Mouse (Mus musculus): ENCODE results near the gene Cdk14. TPM values are rescaled to one million over a fixed set of nuclear protein-coding genes. Genes with fewer than 3 reads are reported as not detected.

Gene Cdk14
- polyA plus RNA-seq, 2 experiments, result 0.68 to 1.4 TPM

DNA sequence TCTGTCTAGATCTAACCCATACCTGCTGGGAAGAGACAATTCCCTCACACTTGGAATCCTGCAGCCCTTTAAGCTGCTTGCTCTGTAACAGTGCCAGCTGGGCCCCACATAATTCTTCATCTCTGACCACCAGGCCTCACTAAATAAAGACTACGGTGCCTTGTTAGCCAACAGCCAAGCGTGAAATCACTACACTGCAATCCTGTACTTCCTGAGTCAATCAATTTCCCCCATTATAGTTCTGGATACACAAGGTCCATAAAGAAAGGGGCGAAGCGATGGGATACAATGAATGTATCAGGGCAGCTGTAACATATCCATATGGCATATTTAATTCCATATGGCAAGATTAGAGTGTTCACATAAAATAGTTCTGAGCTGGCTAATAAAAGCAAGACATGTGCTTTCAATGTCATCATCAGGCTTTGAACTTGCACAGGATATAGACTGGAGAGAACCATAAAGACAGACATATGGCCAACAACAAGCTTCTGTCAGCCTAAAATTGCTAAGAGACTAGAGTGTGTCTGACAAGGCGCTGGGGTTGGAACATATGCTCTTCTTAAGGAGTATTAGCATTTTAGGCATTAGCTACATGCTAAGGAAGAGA, 562.0 kb downstream of the Cdk14 start:
- H3K27ac ChIP-seq, result no peak overlapping the region
- H3K4me2 ChIP-seq (ENCODE audit: low read depth), result no peak overlapping the region
- no peak overlapping the region for H3K9ac ChIP-seq (replicated peaks)
- WGBS (ENCODE audit: insufficient replicate concordance), result 71% methylated on average over 5 of the region's 5 CpGs
- H3K4me1 ChIP-seq (replicated peaks; ENCODE audit: control insufficient read depth in 2 of 2, insufficient read depth in 2 of 2, low read length in 1 of 2), result no peaks in the 10 kb centered on the region
- no peaks in the 10 kb centered on the region for H3K36me3 ChIP-seq (replicated peaks; ENCODE audit: control insufficient read depth, insufficient read depth, low read depth)
- H3K9me3 ChIP-seq (ENCODE audit: control insufficient read depth, low read length), result no peaks in the 10 kb centered on the region
- DNase-seq (ENCODE audit: low read depth in 3 of 3, low spot score in 3 of 3) (no peak), ATAC-seq (ENCODE audit: insufficient read depth) (no peak)
- no peak overlapping the region for H3K4me3 ChIP-seq (ENCODE audit: insufficient read depth in 1 of 2, low read depth in 2 of 2, low read length in 2 of 2)
- TF ChIP-seq CTCF (IDR thresholded peaks at IDR 0.05; ENCODE audit: low read depth) (no peak), EP300 (IDR thresholded peaks at IDR 0.05; ENCODE audit: low read depth) (no peak)
- no peaks in the 10 kb centered on the region for H3K27me3 ChIP-seq (ENCODE audit: control insufficient read depth, insufficient read depth, low read length)

DNA sequence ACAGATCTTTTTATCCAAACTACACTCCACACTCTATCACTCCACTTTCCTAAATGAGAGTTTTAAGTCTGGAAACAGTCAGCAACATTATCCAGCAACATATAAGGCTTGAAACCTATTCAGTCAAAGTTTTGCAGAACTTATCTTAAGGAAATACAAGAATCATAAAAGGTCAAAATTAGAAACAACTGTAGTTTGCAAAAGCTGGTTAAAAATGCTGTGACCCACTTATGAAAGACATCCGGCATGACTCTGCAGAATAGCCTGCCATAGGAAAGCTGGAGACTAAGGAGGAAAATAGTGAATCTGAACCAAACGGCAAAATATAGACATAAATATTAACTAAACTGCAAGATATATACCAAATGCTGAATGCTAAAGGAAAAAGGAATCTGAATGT, 566.6 kb downstream of the Cdk14 start:
- DNase-seq (ENCODE audit: low read depth in 3 of 3, low spot score in 3 of 3) (no peak), ATAC-seq (ENCODE audit: insufficient read depth) (no peak)
- TF ChIP-seq EP300 (IDR thresholded peaks at IDR 0.05; ENCODE audit: low read depth) (no peak), CTCF (IDR thresholded peaks at IDR 0.05; ENCODE audit: low read depth) (no peak)
- H3K4me1 ChIP-seq (replicated peaks; ENCODE audit: control insufficient read depth in 2 of 2, insufficient read depth in 2 of 2, low read length in 1 of 2), result no peaks in the 10 kb centered on the region
- H3K9me3 ChIP-seq (ENCODE audit: control insufficient read depth, low read length), result no peaks in the 10 kb centered on the region
- no peak overlapping the region for H3K4me3 ChIP-seq (ENCODE audit: insufficient read depth in 1 of 2, low read depth in 2 of 2, low read length in 2 of 2)
- no peak overlapping the region for H3K4me2 ChIP-seq (ENCODE audit: low read depth)
- H3K27me3 ChIP-seq (ENCODE audit: control insufficient read depth, insufficient read depth, low read length), result no peaks in the 10 kb centered on the region
- WGBS (ENCODE audit: insufficient replicate concordance), result 74% methylated on average over 2 of the region's 2 CpGs
- H3K36me3 ChIP-seq (replicated peaks; ENCODE audit: control insufficient read depth, insufficient read depth, low read depth), result no peaks in the 10 kb centered on the region
- H3K9ac ChIP-seq (replicated peaks), result no peak overlapping the region
- no peak overlapping the region for H3K27ac ChIP-seq

DNA sequence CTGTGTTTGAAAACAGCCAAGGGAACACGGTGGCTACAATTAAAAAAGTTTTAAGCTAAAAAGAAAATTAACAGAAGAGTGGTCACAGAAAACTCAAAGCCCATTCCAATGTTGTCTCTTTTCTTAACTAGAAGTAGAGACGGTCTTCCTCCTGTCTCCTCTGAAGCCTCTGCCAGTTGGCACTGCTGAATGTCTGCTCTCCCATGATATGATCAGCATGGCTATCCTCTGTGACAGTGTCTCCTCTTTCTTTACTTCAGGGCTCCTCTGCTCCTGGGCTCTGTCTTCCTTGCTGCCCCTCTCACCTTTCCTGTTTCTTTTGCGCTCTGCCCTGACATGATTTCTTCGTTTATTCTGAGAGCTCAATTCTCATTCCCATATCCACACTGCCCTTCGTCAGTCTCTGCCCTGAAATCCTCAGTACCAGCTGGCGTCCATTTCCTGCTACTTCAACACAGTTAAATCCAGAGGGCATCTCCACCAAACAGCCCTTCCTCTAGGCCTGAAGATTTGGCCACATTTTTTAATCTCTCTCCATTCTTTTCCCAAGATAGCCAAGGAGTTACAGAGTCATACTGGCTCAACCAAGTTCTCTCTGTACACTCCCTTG, 567.3 kb downstream of the Cdk14 start:
- 51% methylated on average over 6 of the region's 6 CpGs for WGBS (ENCODE audit: insufficient replicate concordance)
- no peak overlapping the region for H3K27ac ChIP-seq
- no peak for ATAC-seq (ENCODE audit: insufficient read depth)

DNA sequence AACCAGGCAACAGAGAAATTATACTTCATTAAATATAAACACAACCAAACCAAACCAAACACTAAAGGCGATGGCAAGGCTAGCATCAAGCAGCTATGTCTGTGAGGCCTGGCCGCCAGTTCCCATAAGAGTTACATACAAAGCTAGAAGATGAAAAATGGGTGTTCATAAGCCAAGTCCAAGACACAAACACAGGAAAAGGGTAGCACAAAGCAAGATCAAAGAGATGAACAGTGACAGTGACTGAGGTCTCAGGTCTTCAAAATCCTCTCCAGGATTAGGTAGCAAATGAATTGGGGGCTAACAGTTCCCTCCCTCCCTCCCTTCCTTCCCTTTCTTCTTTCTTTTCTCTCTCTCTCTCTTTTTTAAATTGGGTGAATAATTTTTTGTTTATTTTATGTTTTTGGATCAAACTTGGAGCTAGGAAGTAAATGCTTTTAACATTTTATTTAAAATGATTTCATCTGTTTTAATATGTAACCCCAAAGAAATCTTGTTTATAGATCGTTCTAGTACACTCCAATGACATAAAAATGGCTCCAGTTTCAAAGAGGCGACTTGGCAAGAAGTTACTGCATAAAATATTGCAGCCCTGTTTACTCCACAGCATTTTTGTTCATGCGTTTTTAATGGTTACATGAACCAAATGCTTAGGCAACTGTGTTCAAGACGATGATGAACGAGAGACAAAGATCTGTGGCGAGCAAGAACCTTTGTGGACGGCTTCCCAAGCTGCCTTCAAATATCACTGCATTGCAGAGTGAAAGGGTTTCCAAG, 568.0 kb downstream of the Cdk14 start:
- no peaks in the 10 kb centered on the region for H3K36me3 ChIP-seq (replicated peaks; ENCODE audit: control insufficient read depth, insufficient read depth, low read depth)
- TF ChIP-seq CTCF (IDR thresholded peaks at IDR 0.05; ENCODE audit: low read depth) (no peak), EP300 (IDR thresholded peaks at IDR 0.05; ENCODE audit: low read depth) (no peak)
- no peak for DNase-seq (ENCODE audit: low read depth in 3 of 3, low spot score in 3 of 3)
- no peaks in the 10 kb centered on the region for H3K4me1 ChIP-seq (replicated peaks; ENCODE audit: control insufficient read depth in 2 of 2, insufficient read depth in 2 of 2, low read length in 1 of 2)
- no peak overlapping the region for H3K27ac ChIP-seq
- no peak overlapping the region for H3K4me2 ChIP-seq (ENCODE audit: low read depth)
- no peak overlapping the region for H3K9ac ChIP-seq (replicated peaks)
- no peaks in the 10 kb centered on the region for H3K27me3 ChIP-seq (ENCODE audit: control insufficient read depth, insufficient read depth, low read length)
- H3K9me3 ChIP-seq (ENCODE audit: control insufficient read depth, low read length), result no peaks in the 10 kb centered on the region
- 59% methylated on average over 9 of the region's 9 CpGs for WGBS (ENCODE audit: insufficient replicate concordance)
- no peak for ATAC-seq (ENCODE audit: insufficient read depth)
- H3K4me3 ChIP-seq (ENCODE audit: insufficient read depth in 1 of 2, low read depth in 2 of 2, low read length in 2 of 2), result no peak overlapping the region

More for the DNA sequence above, 567.3 kb downstream of the Cdk14 start:
- Histone ChIP-seq H3K4me1 (replicated peaks; ENCODE audit: control insufficient read depth in 2 of 2, insufficient read depth in 2 of 2, low read length in 1 of 2) (no peaks in the 10 kb centered on the region), H3K27me3 (ENCODE audit: control insufficient read depth, insufficient read depth, low read length) (no peaks in the 10 kb centered on the region), H3K4me3 (ENCODE audit: insufficient read depth in 1 of 2, low read depth in 2 of 2, low read length in 2 of 2) (no peak overlapping the region), H3K36me3 (replicated peaks; ENCODE audit: control insufficient read depth, insufficient read depth, low read depth) (no peaks in the 10 kb centered on the region), H3K4me2 (ENCODE audit: low read depth) (no peak overlapping the region), H3K9me3 (ENCODE audit: control insufficient read depth, low read length) (no peaks in the 10 kb centered on the region), H3K9ac (replicated peaks) (no peak overlapping the region)
- no peak for TF ChIP-seq CTCF (IDR thresholded peaks at IDR 0.05; ENCODE audit: low read depth)
- no peak for DNase-seq (ENCODE audit: low read depth in 3 of 3, low spot score in 3 of 3)

DNA sequence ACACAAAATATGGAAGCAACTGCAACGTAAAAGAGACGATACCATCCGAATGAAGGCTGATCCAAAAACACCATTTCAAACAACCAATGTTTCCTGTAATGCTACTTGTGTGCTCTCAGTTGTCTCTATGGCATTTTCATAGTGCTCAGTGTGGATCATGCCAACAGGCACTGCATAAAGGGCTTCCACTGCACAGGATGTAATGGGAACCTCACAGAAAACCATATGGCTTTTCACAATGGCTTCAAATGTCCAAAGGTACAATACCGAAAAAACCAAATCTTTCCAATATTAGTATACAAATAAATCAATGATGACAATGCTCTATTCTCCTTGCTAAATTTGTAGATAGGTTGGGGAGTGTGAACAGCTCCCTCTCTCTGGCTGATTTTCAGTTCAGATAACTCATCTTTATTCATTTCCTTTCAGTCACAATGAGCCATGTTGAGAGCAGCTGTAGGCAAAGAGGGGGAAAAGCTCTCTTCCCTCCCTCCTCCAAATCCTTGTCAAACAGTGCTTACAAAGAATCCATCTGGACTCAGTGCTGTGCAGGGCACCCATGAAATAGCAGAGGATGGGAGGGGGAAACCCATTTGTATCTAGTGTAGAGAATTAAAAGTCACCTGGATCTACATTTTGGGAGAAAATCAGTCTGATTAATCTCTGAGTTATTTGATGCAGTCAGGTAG, 568.7 kb downstream of the Cdk14 start:
- no peak for TF ChIP-seq EP300 (IDR thresholded peaks at IDR 0.05; ENCODE audit: low read depth)
- no peak for TF ChIP-seq CTCF (IDR thresholded peaks at IDR 0.05; ENCODE audit: low read depth)
- no peak overlapping the region for H3K4me2 ChIP-seq (ENCODE audit: low read depth)
- no peak overlapping the region for H3K9ac ChIP-seq (replicated peaks)
- no peaks in the 10 kb centered on the region for H3K9me3 ChIP-seq (ENCODE audit: control insufficient read depth, low read length)
- H3K36me3 ChIP-seq (replicated peaks; ENCODE audit: control insufficient read depth, insufficient read depth, low read depth), result no peaks in the 10 kb centered on the region
- H3K27ac ChIP-seq, result no peak overlapping the region
- ATAC-seq (ENCODE audit: insufficient read depth) (no peak), DNase-seq (ENCODE audit: low read depth in 3 of 3, low spot score in 3 of 3) (no peak)
- no peaks in the 10 kb centered on the region for H3K27me3 ChIP-seq (ENCODE audit: control insufficient read depth, insufficient read depth, low read length)
- 78% methylated on average over 4 of the region's 4 CpGs for WGBS (ENCODE audit: insufficient replicate concordance)
- H3K4me3 ChIP-seq (ENCODE audit: insufficient read depth in 1 of 2, low read depth in 2 of 2, low read length in 2 of 2), result no peak overlapping the region
- no peaks in the 10 kb centered on the region for H3K4me1 ChIP-seq (replicated peaks; ENCODE audit: control insufficient read depth in 2 of 2, insufficient read depth in 2 of 2, low read length in 1 of 2)
